Comparison of ENCODE assay signal across 21 mouse cellular contexts in genomic region chr2:130928530-130928929, GRCm38 (mm10). TPM values are rescaled to one million over a fixed set of nuclear protein-coding genes. Genes with fewer than 3 reads are reported as not detected.
DNase-seq lines count a peak whose midpoint lies in the region; ATAC-seq and TF ChIP-seq lines count a peak whose summit lies in the region.
"Had no signal": no experiment of that assay in that cellular context is flagged by ENCODE, and none has a peak within 500 bp of the region (broad histone marks: within the 10 kb centered on the region; RNA-seq: fewer than 3 reads in every experiment).

No protein-coding gene starts in this region.

- peaks cover 26% of the 10 kb centered on the region for H3K79me2 ChIP-seq in liver, adult 2 months (ENCODE audit: control insufficient read depth, insufficient read depth, low read length)

- TF ChIP-seq EP300 in liver, postnatal 0 days (IDR thresholded peaks at IDR 0.05; ENCODE audit: low read depth), result no peak
- no peak for TF ChIP-seq EP300 in stomach, postnatal 0 days (optimal IDR thresholded peaks at IDR 0.05)

- ATAC-seq in liver, postnatal 0 days, result no peak
- ATAC-seq in stomach, embryonic 14.5 days (ENCODE audit: insufficient number of reproducible peaks, insufficient read depth, low FRiP score, low read depth), result peak; percentile 65; the same call in 1 of the 2 replicates
- peak; percentile 78 for ATAC-seq in stomach, postnatal 0 days (ENCODE audit: low FRiP score, low TSS enrichment)
- ATAC-seq: activated CD4-positive, CD25-positive, alpha-beta regulatory T cell, adult 4 months; CD4-positive, CD25-positive, alpha-beta regulatory T cell, adult 4 months; Patski had no signal

- peak; percentile 75 for DNase-seq in liver, adult 2 months (ENCODE audit: extremely low read depth, low read depth, low spot score)
- no peak for DNase-seq in liver, postnatal 0 days
- DNase-seq in stomach, postnatal 0 days (ENCODE audit: low spot score), result no peak
- no peak for DNase-seq in thymus, adult 18-20 months
- no peak for DNase-seq in cerebellum, adult 11 months
- DNase-seq: adrenal gland, adult 2 months; adrenal gland, adult 8-10 months; adrenal gland, postnatal 10 days; adrenal gland, postnatal 14 days; adrenal gland, postnatal 25 days; adrenal gland, postnatal 36 days; B cell, adult 2 months; cerebellum, adult 11-12 months; cerebellum, adult 18-20 months; cerebellum, adult 2 months had no signal

- peaks cover 2% of the 10 kb centered on the region; the same call in 1 of the 2 replicates for H3K36me3 ChIP-seq in liver, adult 2 months (ENCODE audit: control insufficient read depth, insufficient read depth, low read length)
- H3K36me3 ChIP-seq in liver, postnatal 0 days (replicated peaks; ENCODE audit: insufficient read depth, low read length), result no peaks in the 10 kb centered on the region; the same call in 1 of the 2 replicates
- no peaks in the 10 kb centered on the region for H3K36me3 ChIP-seq in stomach, embryonic 14.5 days (ENCODE audit: control insufficient read depth, insufficient read depth, low read length)
- H3K36me3 ChIP-seq in stomach, postnatal 0 days (ENCODE audit: control insufficient read depth, insufficient read depth, low read length), result no peaks in the 10 kb centered on the region

- no peak for TF ChIP-seq CTCF in liver, adult 2 months (IDR thresholded peaks at IDR 0.05; ENCODE audit: low read depth, low read length)
- TF ChIP-seq CTCF in liver, postnatal 0 days (IDR thresholded peaks at IDR 0.05; ENCODE audit: low read depth), result no peak
- TF ChIP-seq CTCF in stomach, postnatal 0 days (IDR thresholded peaks at IDR 0.05; ENCODE audit: low read depth), result no peak

- H3K27me3 ChIP-seq in liver, adult 2 months (ENCODE audit: control insufficient read depth, insufficient read depth, low read length), result no peaks in the 10 kb centered on the region
- no peaks in the 10 kb centered on the region for H3K27me3 ChIP-seq in liver, postnatal 0 days (ENCODE audit: insufficient read depth, low read length)
- no peaks in the 10 kb centered on the region for H3K27me3 ChIP-seq in stomach, embryonic 14.5 days (ENCODE audit: control insufficient read depth, insufficient read depth, low read length)
- H3K27me3 ChIP-seq in stomach, postnatal 0 days (ENCODE audit: control insufficient read depth, insufficient read depth, low read length), result no peaks in the 10 kb centered on the region
- H3K27me3 ChIP-seq: CH12.LX, Patski had no signal

- no peak overlapping the region for H3K4me2 ChIP-seq in liver, postnatal 0 days (ENCODE audit: low read depth, low read length)
- no peak overlapping the region for H3K4me2 ChIP-seq in stomach, embryonic 14.5 days (replicated peaks; ENCODE audit: low read depth, low read length)
- no peak overlapping the region for H3K4me2 ChIP-seq in stomach, postnatal 0 days (replicated peaks; ENCODE audit: low read depth)

- no peak for TF ChIP-seq POLR2A in liver, adult 2 months (IDR thresholded peaks at IDR 0.05; ENCODE audit: extremely low read depth, insufficient read depth, low read length)

- no peak overlapping the region for H3K9ac ChIP-seq in liver, adult 2 months (ENCODE audit: low read depth, low read length)
- H3K9ac ChIP-seq in liver, postnatal 0 days (replicated peaks), result no peak overlapping the region
- H3K9ac ChIP-seq in stomach, embryonic 14.5 days (replicated peaks; ENCODE audit: low read depth, low read length), result no peak overlapping the region
- no peak overlapping the region for H3K9ac ChIP-seq in stomach, postnatal 0 days (ENCODE audit: low read length)

- no peak overlapping the region for H3K4me3 ChIP-seq in liver, adult 2 months (ENCODE audit: insufficient read depth, low read depth, low read length)
- no peak overlapping the region for H3K4me3 ChIP-seq in liver, postnatal 0 days (ENCODE audit: low read depth, low read length)
- H3K4me3 ChIP-seq in stomach, embryonic 14.5 days (ENCODE audit: low read depth, low read length), result no peak overlapping the region
- H3K4me3 ChIP-seq in stomach, postnatal 0 days (ENCODE audit: low read depth, low read length), result no peak overlapping the region

- 0 out of 2 replicates have a peak overlapping the region, but pooled peaks have one; percentile 41 for H3K27ac ChIP-seq in liver, adult 2 months (replicated peaks; ENCODE audit: insufficient read depth, low read depth, low read length)
- H3K27ac ChIP-seq in liver, postnatal 0 days (ENCODE audit: low read depth), result no peak overlapping the region
- no peak overlapping the region for H3K27ac ChIP-seq in stomach, embryonic 14.5 days (ENCODE audit: low read length)
- no peak overlapping the region for H3K27ac ChIP-seq in stomach, postnatal 0 days (replicated peaks)

- peaks cover 43% of the 10 kb centered on the region for H3K4me1 ChIP-seq in liver, adult 2 months (ENCODE audit: control insufficient read depth, insufficient read depth, low read length)
- H3K4me1 ChIP-seq in liver, postnatal 0 days (ENCODE audit: insufficient read depth), result peaks cover 40% of the 10 kb centered on the region; the same call in 1 of the 2 replicates
- H3K4me1 ChIP-seq in stomach, embryonic 14.5 days (ENCODE audit: control insufficient read depth, insufficient read depth, low read length), result no peaks in the 10 kb centered on the region
- no peaks in the 10 kb centered on the region for H3K4me1 ChIP-seq in stomach, postnatal 0 days (replicated peaks; ENCODE audit: control insufficient read depth, insufficient read depth)

- no peaks in the 10 kb centered on the region for H3K9me3 ChIP-seq in liver, postnatal 0 days (ENCODE audit: low read length)
- no peaks in the 10 kb centered on the region for H3K9me3 ChIP-seq in stomach, embryonic 14.5 days (ENCODE audit: control insufficient read depth, low read depth, low read length)
- no peaks in the 10 kb centered on the region for H3K9me3 ChIP-seq in stomach, postnatal 0 days (ENCODE audit: control insufficient read depth, low read length)
- H3K9me3 ChIP-seq: G1E had no signal

RNA-seq across cellular contexts. Expression of gene Atrn, which starts 22.2 kb away (rescaled TPM):
- 27.2 and 32.6 TPM in 2 replicates for total RNA-seq in liver, adult 2 months (2014; rRNA removed)
- 13.5 and 16.6 TPM in 2 replicates for polyA plus RNA-seq in liver, adult 2 months (2012; rRNA removed)
- 4.3 and 6.3 TPM in 2 replicates for polyA plus RNA-seq in liver, postnatal 0 days (2015; fragmentation: Nextera tagmentation; extraction: Ambion mirVana)
- polyA plus RNA-seq in stomach, embryonic 14.5 days (2014; fragmentation: Nextera tagmentation; extraction: Ambion mirVana), result 9.9 and 13.0 TPM in 2 replicates
- polyA plus RNA-seq in stomach, postnatal 0 days (2015; fragmentation: Nextera tagmentation; extraction: Ambion mirVana), result 3.7 and 3.8 TPM in 2 replicates

RNA-seq across cellular contexts. Expression of gene 4930402H24Rik, which starts 22.3 kb away (rescaled TPM):
- 14.8 and 19.9 TPM in 2 replicates for total RNA-seq in liver, adult 2 months (2014; rRNA removed)
- polyA plus RNA-seq in liver, adult 2 months (2012; rRNA removed), result 15.4 and 18.2 TPM in 2 replicates
- 6.6 and 8.9 TPM in 2 replicates for polyA plus RNA-seq in liver, postnatal 0 days (2015; fragmentation: Nextera tagmentation; extraction: Ambion mirVana)
- 40.8 and 42.6 TPM in 2 replicates for polyA plus RNA-seq in stomach, embryonic 14.5 days (2014; fragmentation: Nextera tagmentation; extraction: Ambion mirVana)
- polyA plus RNA-seq in stomach, postnatal 0 days (2015; fragmentation: Nextera tagmentation; extraction: Ambion mirVana), result 10.0 and 11.2 TPM in 2 replicates
